Mouse (Mus musculus) left cerebral cortex, adult 18-20 months (tissue): ENCODE measurements at regions not wholly inside any gene's neighbourhood (a gene's known extent, or its start where the extent isn't known, plus 50 kb on each side); places are given as distances from the start of the nearest gene placed in this dataset.
A peak's percentile ranks its signal among the peaks of the same experiment; 100 is the strongest.

Experiments used
- DNase-seq, 2 experiments: peaks; one replicate each; pipeline ENCODE4 v3.0.0; 2021 to 2022; ENCODE audit warnings: low spot score in 2 of 2, mixed read lengths in 1 of 2

DNA sequence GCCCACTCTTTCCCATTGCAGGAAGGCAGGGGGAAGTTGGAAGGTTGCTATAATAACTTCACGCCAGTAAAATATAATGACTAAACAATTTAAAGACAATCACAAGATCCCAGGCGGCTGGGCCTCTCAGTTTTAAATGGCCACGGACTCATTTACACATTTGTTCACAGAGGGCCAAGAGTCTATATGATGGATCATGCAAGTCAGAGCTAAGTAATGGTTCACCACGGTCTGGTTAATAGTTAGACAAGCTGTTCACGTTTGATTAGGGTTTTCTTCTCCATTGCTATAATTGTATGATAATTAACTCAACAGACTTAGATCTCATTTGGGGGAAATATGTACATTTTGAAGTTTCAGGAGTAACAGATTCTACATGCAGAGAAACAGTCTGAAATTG, 170.0 kb downstream of the Ppargc1a start:
- DNase-seq: no peak

- no peak for DNase-seq
These were observed 176.2 kb downstream of the Ppargc1a start for GRCm38 (mm10) chr5:51391319-51391718.

- DNase-seq: no peak
These were observed 179.8 kb downstream of the Ppargc1a start for GRCm38 (mm10) chr5:51387751-51388150.

GRCm38 (mm10) chr5:51386409-51386808, 181.1 kb downstream of the Ppargc1a start:
- no peak for DNase-seq

DNA sequence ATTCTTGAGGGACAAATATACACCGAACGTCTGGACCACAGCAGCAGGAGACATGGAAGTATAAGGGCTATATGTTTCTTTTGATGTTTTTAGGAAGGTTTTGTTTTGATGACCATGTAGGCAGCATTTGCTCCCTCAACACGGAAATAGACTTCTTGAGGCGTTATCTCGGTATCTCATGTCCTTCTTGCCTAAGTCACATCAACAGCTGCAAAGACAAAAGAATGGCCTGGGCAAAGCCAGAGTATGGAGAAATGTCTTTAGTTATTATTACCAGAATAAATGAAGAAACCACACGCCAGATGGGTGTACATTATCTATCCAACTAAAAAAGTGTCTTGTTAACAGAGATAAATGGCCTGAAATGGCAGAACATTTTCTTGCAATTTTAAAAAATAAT, 183.2 kb downstream of the Ppargc1a start:
- DNase-seq: no peak

DNA sequence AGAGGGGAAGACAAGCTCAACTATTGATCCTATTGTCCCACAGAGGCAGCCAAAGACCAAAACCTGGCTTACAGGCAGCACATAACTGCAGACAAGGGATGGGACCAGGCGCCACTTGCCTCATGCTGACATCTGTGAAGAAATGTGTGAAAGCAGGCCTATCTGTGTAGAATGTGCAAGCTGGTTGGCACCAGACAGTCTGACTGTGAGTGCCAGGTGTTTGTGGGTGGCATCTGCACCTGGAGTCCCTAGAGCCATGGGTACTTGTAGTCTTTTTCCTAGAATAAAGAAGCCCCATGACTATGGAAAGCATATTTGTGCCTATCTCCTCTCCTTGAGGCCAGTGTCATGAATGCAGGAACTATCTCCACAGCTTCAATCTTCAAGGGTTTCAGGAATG, 208.4 kb downstream of the Ppargc1a start:
- no peak for DNase-seq

GRCm38 (mm10) chr5:51348256-51348655, 219.3 kb downstream of the Ppargc1a start:
- DNase-seq: peak in 1 of 2 experiments; percentile 22

- no peak for DNase-seq
These were observed 238.4 kb downstream of the Ppargc1a start for GRCm38 (mm10) chr5:51329142-51329541.

DNA sequence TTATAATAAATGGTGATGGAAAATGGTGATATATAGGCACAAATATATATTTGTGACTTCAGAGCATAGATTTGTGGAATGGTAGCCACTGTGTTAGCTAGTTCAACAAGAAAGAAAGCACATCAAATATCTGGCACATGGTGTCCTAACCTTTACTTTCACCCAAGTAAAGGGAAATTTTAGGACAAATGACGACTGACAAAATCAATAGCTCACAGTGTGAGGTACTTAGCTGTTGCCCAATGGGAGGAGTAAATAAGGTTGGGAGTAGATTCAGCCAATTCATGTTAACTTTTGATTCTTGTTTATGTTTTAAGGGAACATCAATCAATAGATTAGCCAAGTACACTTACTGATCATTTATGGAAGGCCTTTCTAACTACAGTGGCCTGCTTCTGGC, 278.3 kb downstream of the Ppargc1a start:
- no peak for DNase-seq

GRCm38 (mm10) chr5:51288234-51288633, 279.3 kb downstream of the Ppargc1a start:
- no peak for DNase-seq

DNA sequence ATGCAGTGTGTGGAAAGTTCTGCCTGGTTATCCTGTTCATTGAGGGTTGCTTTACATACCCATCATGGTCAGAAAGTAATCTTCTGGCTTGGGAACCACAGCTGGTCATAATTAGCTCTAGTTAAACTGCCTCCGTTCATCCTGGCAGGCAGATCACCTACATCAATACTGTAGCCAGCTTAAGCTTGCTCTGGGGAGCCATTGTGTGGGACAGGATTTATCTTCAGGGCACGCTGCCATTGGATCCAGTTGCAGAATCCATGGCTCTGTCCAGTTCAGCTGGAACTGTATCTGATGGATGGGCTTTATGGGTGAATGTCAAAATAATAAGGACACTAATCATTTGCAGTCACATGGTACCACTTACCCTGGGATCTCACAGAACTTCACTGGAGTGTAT, 326.4 kb downstream of the Ppargc1a start:
- no peak for DNase-seq

GRCm38 (mm10) chr5:51234004-51234355, 333.5 kb downstream of the Ppargc1a start:
- DNase-seq: no peak

DNA sequence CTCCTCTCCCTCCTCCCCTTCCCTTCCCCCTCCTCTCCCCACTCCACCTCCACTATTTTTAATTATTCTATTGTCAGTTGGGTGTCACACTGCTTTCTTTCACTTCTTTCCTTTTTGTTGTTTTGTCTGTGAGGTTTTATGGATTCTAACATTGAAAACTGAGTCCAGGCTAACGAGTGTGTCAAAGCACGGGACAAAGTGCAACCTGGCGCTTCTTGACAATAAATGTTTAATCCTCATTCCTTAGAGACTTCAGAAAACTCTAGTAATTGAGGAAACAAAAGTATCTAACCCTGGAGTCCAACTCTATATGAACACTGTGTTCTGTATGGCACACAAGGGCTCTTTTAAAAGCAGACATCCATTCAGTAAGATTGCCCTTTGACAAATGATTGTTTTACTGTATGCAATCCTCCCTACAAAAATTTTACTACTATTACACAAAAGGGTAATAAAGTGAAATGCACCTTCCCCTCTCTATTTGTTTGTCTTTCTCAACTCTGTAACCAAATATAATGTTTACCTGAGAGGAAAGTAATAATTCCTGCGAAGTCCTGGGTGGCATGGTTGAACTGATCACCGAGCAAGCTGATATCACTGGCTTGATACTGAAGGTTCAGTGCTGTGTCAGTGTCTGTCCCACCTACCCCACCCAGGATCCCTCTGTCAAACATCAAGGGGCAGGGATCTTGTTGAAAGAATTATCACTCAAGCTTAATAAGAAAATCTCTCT, 334.1 kb downstream of the Ppargc1a start:
- no peak for DNase-seq

- no peak for DNase-seq
These were observed 337.7 kb downstream of the Ppargc1a start for GRCm38 (mm10) chr5:51229806-51230205.

- DNase-seq: no peak
These were observed 339.5 kb downstream of the Ppargc1a start for GRCm38 (mm10) chr5:51227996-51228395.

GRCm38 (mm10) chr5:51203266-51203665, 364.3 kb downstream of the Ppargc1a start:
- no peak for DNase-seq

DNA sequence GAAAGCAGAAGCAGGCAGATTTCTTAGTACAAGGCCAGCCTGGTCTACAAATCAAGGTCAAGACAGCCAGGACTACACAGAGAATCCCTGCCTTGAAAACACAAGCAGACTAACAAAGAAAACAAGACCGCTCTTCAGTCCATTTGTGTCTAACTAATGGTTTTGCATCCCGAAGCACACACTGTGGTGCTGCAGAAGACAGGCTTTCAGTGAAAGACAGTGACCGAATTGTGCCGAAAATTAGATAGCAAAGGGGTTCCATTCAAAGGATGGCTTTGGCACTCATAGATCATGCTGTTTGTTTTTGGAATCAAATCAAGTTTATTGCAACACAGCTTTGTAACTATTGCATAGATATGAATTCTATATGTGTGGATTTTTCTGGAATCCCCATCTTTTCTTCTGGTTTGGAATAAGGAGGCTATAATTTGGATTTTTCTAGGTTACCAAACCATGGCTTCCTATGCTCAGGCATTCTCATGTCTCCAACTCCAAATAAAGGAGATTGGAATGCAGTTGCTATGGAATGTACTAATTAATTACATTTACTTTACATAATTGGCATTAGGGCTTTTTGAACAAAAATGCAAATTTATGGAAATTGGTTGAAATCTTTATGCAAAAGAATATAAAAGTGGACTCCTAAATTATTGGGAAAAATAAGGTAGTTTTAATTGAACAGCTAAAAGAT, 364.9 kb downstream of the Ppargc1a start:
- no peak for DNase-seq

- DNase-seq: no peak
These were observed 370.9 kb downstream of the Ppargc1a start for GRCm38 (mm10) chr5:51196393-51197347.

DNA sequence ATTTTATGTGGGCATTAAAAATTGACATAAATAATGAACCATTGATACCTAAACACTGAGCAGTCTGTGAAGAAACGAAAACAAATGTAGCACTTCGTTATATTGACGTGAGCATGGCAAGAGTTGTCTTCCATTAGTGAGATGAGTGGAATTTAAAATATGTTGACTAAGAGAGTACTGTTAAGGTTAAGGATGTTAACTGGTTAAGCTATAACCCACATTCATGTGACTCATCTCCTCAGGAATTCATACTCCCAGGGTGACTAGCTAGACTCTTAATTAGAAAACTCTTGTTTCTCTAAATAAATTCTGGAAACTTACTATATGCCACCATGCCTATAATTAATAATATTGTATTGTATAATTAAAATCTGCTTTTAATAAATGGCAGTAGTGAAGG, 376.9 kb downstream of the Ppargc1a start:
- DNase-seq: no peak

DNA sequence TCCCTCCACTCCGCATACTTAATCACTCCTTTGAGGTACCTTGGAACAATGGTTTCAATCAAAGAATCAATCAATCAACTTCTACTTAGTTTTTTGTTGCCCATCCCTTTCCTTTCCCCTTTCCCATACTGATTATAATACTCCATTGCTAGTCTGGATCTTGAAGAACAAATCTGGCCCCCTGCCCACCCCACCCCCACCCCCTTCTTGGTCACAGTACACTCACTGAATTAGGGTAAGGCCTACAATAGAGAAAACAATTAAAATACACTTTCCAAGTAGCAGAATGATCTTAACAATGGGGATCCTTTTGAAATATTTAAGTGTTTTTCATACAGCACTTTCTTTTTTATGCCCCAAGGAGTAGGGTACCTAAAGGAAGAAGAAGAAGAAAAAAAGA, 397.7 kb downstream of the Ppargc1a start:
- no peak for DNase-seq

GRCm38 (mm10) chr5:51168206-51168605, 399.3 kb downstream of the Ppargc1a start:
- DNase-seq: no peak

DNA sequence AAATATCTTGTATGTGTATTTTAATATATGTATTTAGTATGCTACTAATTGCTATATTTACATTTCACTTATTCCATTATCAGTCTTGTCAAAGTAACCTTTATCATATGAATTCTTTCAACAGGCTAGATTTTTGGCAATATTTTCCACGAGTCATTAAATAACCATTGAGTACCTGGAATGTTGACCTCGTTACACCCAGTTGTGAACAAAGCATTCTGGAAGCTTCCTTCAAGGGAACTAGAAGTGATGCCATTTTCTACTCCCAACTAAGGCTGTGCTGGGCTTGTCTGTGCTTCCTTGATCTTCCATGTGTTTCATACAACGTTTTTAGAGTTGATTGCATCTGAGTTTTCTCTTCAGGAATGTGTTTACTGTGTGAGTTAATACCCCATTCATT, 410.6 kb downstream of the Ppargc1a start:
- no peak for DNase-seq
